Mouse (Mus musculus): ENCODE data around the gene Foxn3.

GRCm38 (mm10) chr12:99467256-99467883 lies 96.0 kb downstream of the Foxn3 start:
- no peak for TF ChIP-seq CTCF (IDR thresholded peaks at IDR 0.05)
- no peak for TF ChIP-seq EP300 (IDR thresholded peaks at IDR 0.05)
